Comparison of ENCODE assay signal across 18 mouse cellular contexts in the genomic region with DNA sequence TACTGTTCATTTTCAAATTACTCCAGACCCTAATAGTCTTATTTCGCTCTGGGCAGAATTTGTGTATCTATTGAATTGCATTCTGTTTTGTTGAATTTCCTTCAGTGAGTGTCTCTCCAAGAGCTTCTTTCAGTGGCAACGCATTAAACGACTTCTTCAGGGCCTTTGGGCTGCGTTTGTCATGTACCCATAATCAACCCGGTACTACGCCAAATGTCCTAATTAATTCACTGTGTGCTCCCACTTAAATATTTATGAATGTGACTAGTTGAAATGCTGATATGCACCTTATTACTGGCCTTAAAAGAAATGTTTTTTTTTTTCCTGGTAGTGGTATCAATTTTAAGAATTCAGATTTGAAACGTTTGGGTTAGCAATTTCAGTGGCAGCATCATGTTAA.
"Had no signal": no experiment of that assay in that cellular context is flagged by ENCODE, and none has a peak within 500 bp of the region (broad histone marks: within the 10 kb centered on the region; RNA-seq: fewer than 3 reads in every experiment).

No protein-coding gene starts in this region.

- H3K4me1 ChIP-seq: intestine, embryonic 15.5 days; kidney, embryonic 15.5 days; liver, embryonic 13.5 days; stomach, embryonic 15.5 days had no signal

- H3K27me3 ChIP-seq: intestine, embryonic 15.5 days; kidney, embryonic 15.5 days; liver, embryonic 13.5 days; midbrain, embryonic 12.5 days; stomach, embryonic 15.5 days had no signal

- H3K4me3 ChIP-seq: intestine, embryonic 15.5 days; kidney, embryonic 15.5 days; left cerebral cortex, adult 2 months; liver, embryonic 13.5 days; midbrain, embryonic 12.5 days; stomach, embryonic 15.5 days had no signal

- ATAC-seq: intestine, embryonic 15.5 days had no signal

- H3K9ac ChIP-seq: intestine, embryonic 15.5 days; kidney, embryonic 15.5 days; liver, embryonic 13.5 days; midbrain, embryonic 12.5 days; stomach, embryonic 15.5 days had no signal

- DNase-seq: kidney, adult 11 months; kidney, adult 8-10 months; kidney, postnatal 10 days; kidney, postnatal 36 days; layer of hippocampus, postnatal 36 days; liver, embryonic 13.5 days; lung, adult 2 months; lung, postnatal 14 days; lung, postnatal 4 days; right cerebral cortex, adult 18-20 months; right cerebral cortex, postnatal 25 days; spleen, adult 18-20 months; thymus, postnatal 25 days had no signal

- H3K4me2 ChIP-seq: intestine, embryonic 15.5 days; kidney, embryonic 15.5 days; liver, embryonic 13.5 days; midbrain, embryonic 12.5 days; stomach, embryonic 15.5 days had no signal

- H3K36me3 ChIP-seq: intestine, embryonic 15.5 days; kidney, embryonic 15.5 days; liver, embryonic 13.5 days; midbrain, embryonic 12.5 days; stomach, embryonic 15.5 days had no signal

- H3K9me3 ChIP-seq: intestine, embryonic 15.5 days; kidney, embryonic 15.5 days; liver, embryonic 13.5 days; midbrain, embryonic 12.5 days; stomach, embryonic 15.5 days had no signal

- H3K27ac ChIP-seq: intestine, embryonic 15.5 days; kidney, embryonic 15.5 days; left cerebral cortex, adult 2 months; liver, embryonic 13.5 days; stomach, embryonic 15.5 days had no signal
